Mouse (Mus musculus) heart, adult 2 months (tissue): ENCODE data around the gene Foxp1.

Source experiments
- CTCF ChIP-seq: fragments of 200-600 bp; IDR thresholded peaks from 2 replicates; pipeline ENCODE4 v1.8.1; 2022; ENCODE audit warnings: antibody characterized with exemption, mild to moderate bottlenecking, moderate library complexity
- EP300 ChIP-seq: fragments of 200-500 bp; IDR thresholded peaks from 2 replicates; pipeline ENCODE4 v1.6.1; 2011; ENCODE audit warnings: low read depth, low read length, control low read depth; ENCODE audit not compliant: insufficient read depth

GRCm38 (mm10) chr6:99269921-99270320 lies 252.6 kb downstream of the Foxp1 start:
- no peak for TF ChIP-seq CTCF
- TF ChIP-seq EP300 = no peak
